Mouse (Mus musculus) MEL (cell line): Measurements from ENCODE around the gene Minos1. TPM values are rescaled to one million over a fixed set of nuclear protein-coding genes. Genes with fewer than 3 reads are reported as not detected.

ENCODE experiments used
- DNase-seq: peaks from one replicate; pipeline ENCODE4 v3.0.0; 2011; ENCODE audit warnings: low read depth, low spot score
- H3K27ac ChIP-seq: 2 replicates; pipeline ENCODE4 v1.5.1; 2012; ENCODE audit warnings: low read depth, mild to moderate bottlenecking, control low read depth, low read length, moderate library complexity; ENCODE audit not compliant: control insufficient read depth
- H3K27me3 ChIP-seq, 2 experiments: fragments of 150-350 bp in 1 of 2; sonication (generic) in 1 of 2; 2 replicates each; pipeline ENCODE4 v1.6.1; 2012; ENCODE audit warnings: low read length in 2 of 2, mild to moderate bottlenecking in 2 of 2, improper control_type of control experiment in 1 of 2, moderate library complexity in 1 of 2; ENCODE audit not compliant: insufficient read depth in 2 of 2, control insufficient read depth in 1 of 2
- H3K36me3 ChIP-seq, 2 experiments: 2 replicates each; pipeline ENCODE4 v1.6.1; 2012 to 2014; ENCODE audit warnings: low read length in 2 of 2, improper control_type of control experiment in 1 of 2, inconsistent platforms in 1 of 2, mild to moderate bottlenecking in 1 of 2; ENCODE audit not compliant: insufficient read depth in 2 of 2, control insufficient read depth in 1 of 2
- H3K4me1 ChIP-seq, 2 experiments: fragments of 150-350 bp in 1 of 2; sonication (generic) in 1 of 2; 2 replicates each; pipeline ENCODE4 v1.6.1; 2012; ENCODE audit warnings: low read length in 2 of 2, improper control_type of control experiment in 1 of 2, mild to moderate bottlenecking in 1 of 2; ENCODE audit not compliant: insufficient read depth in 2 of 2, control insufficient read depth in 1 of 2
- H3K4me3 ChIP-seq, 2 experiments: fragments of 150-350 bp in 1 of 2; sonication (generic) in 1 of 2; 2 replicates each; pipeline ENCODE4 v1.5.1; 2012; ENCODE audit warnings: low read depth in 2 of 2, low read length in 2 of 2, mild to moderate bottlenecking in 2 of 2, moderate library complexity in 2 of 2, control low read depth in 1 of 2, improper control_type of control experiment in 1 of 2; ENCODE audit not compliant: control insufficient read depth in 1 of 2, insufficient read depth in 1 of 2
- H3K79me2 ChIP-seq: 2 replicates; pipeline ENCODE4 v1.6.1; 2012; ENCODE audit warnings: mild to moderate bottlenecking, low read length, moderate library complexity; ENCODE audit not compliant: control insufficient read depth, poor library complexity, insufficient read depth
- H3K9ac ChIP-seq: 2 replicates; pipeline ENCODE4 v1.6.1; 2012; ENCODE audit warnings: low read depth, mild to moderate bottlenecking, control low read depth, low read length, moderate library complexity; ENCODE audit not compliant: control insufficient read depth, poor library complexity, severe bottlenecking
- H3K9me3 ChIP-seq: fragments of 150-350 bp; sonication (generic); replicated peaks from 2 replicates; pipeline ENCODE4 v1.6.1; 2012; ENCODE audit warnings: mild to moderate bottlenecking, low read length, improper control_type of control experiment, moderate library complexity; ENCODE audit not compliant: insufficient read depth
- BHLHE40 ChIP-seq: IDR thresholded peaks from 2 replicates; pipeline ENCODE4 v1.6.1; 2012; ENCODE audit warnings: low read depth, mild to moderate bottlenecking, inconsistent platforms, low read length, improper control_type of control experiment, borderline replicate concordance
- CHD2 ChIP-seq: IDR thresholded peaks from 2 replicates; pipeline ENCODE4 v1.6.1; 2011; ENCODE audit warnings: low read length, improper control_type of control experiment
- CTCF ChIP-seq, 3 experiments: IDR thresholded peaks in 2 of 3; conservative IDR thresholded peaks in 1 of 3; 2 replicates each; pipeline ENCODE4 v1.5.1; 2011 to 2012; ENCODE audit warnings: low read length in 3 of 3, low read depth in 2 of 3, mild to moderate bottlenecking in 2 of 3, improper control_type of control experiment in 1 of 3, inconsistent platforms in 1 of 3, mixed read lengths in 1 of 3, moderate library complexity in 1 of 3; ENCODE audit not compliant: control insufficient read depth in 1 of 3, insufficient read depth in 1 of 3, poor library complexity in 1 of 3, severe bottlenecking in 1 of 3
- EP300 ChIP-seq, 2 experiments: IDR thresholded peaks; 2 replicates each; pipeline ENCODE4 v1.6.1; 2011; ENCODE audit warnings: improper control_type of control experiment in 2 of 2, low read length in 2 of 2, low read depth in 1 of 2, mild to moderate bottlenecking in 1 of 2
- ETS1 ChIP-seq: IDR thresholded peaks from 2 replicates; pipeline ENCODE4 v1.6.1; 2012; ENCODE audit warnings: low read depth, mild to moderate bottlenecking, inconsistent platforms, low read length, improper control_type of control experiment, moderate library complexity
- GATA1 ChIP-seq: IDR thresholded peaks from 2 replicates; pipeline ENCODE4 v1.6.1; 2011; ENCODE audit warnings: low read depth, low read length, improper control_type of control experiment
- JUND ChIP-seq: IDR thresholded peaks from 2 replicates; pipeline ENCODE4 v1.6.1; 2011; ENCODE audit warnings: low read depth, mild to moderate bottlenecking, improper control_type of control experiment, low read length
- KAT2A ChIP-seq: conservative IDR thresholded peaks from 2 replicates; pipeline ENCODE4 v1.6.1; 2012; ENCODE audit warnings: low read depth, low read length, improper control_type of control experiment, inconsistent platforms
- MAZ ChIP-seq: IDR thresholded peaks from 2 replicates; pipeline ENCODE4 v1.6.1; 2012; ENCODE audit warnings: low read depth, mild to moderate bottlenecking, inconsistent platforms, low read length, improper control_type of control experiment
- MYC ChIP-seq: IDR thresholded peaks from 2 replicates; pipeline ENCODE4 v1.6.1; 2011; ENCODE audit warnings: low read depth, mild to moderate bottlenecking, low read length, improper control_type of control experiment, moderate library complexity
- NELFE ChIP-seq: IDR thresholded peaks from 2 replicates; pipeline ENCODE4 v1.6.1; 2011; ENCODE audit warnings: low read depth, low read length, improper control_type of control experiment
- RAD21 ChIP-seq: IDR thresholded peaks from 2 replicates; pipeline ENCODE4 v1.6.1; 2011; ENCODE audit warnings: mild to moderate bottlenecking, low read depth, low read length, improper control_type of control experiment
- SMC3 ChIP-seq: IDR thresholded peaks from 2 replicates; pipeline ENCODE4 v1.6.1; 2011; ENCODE audit warnings: low read depth, low read length, improper control_type of control experiment
- TAL1 ChIP-seq: IDR thresholded peaks from 2 replicates; pipeline ENCODE4 v1.6.1; 2012; ENCODE audit warnings: mild to moderate bottlenecking, inconsistent platforms, low read length, moderate library complexity, mixed read lengths
- TBP ChIP-seq: IDR thresholded peaks from 2 replicates; pipeline ENCODE4 v1.8.0; 2011; ENCODE audit warnings: low read depth, low read length, improper control_type of control experiment
- USF2 ChIP-seq, 2 experiments: IDR thresholded peaks; 2 replicates each; pipeline ENCODE4 v1.6.1; 2011 to 2012; ENCODE audit warnings: improper control_type of control experiment in 2 of 2, low read length in 2 of 2, borderline replicate concordance in 1 of 2, inconsistent platforms in 1 of 2, low read depth in 1 of 2, mild to moderate bottlenecking in 1 of 2; ENCODE audit not compliant: insufficient read depth in 1 of 2
- ZC3H11A ChIP-seq: IDR thresholded peaks from 2 replicates; pipeline ENCODE4 v1.6.1; 2012; ENCODE audit warnings: low read depth, mild to moderate bottlenecking, inconsistent platforms, low read length, improper control_type of control experiment
- ZMIZ1 ChIP-seq: IDR thresholded peaks from 2 replicates; pipeline ENCODE4 v1.6.1; 2012; ENCODE audit warnings: low read depth, mild to moderate bottlenecking, inconsistent platforms, low read length, improper control_type of control experiment, moderate library complexity
- polyA plus RNA-seq, 2 experiments: library from polyadenylated mRNA; stranded (reverse) in 1 of 2; unstranded in 1 of 2; fragments of >175 nt in 1 of 2; fragments of >200 nt in 1 of 2; gene quantifications; 2 replicates each; pipeline versions ENCODE4 v1.2.1 to v1.2.4; 2012; ENCODE audit warnings: low replicate concordance in 2 of 2, low read depth in 1 of 2; ENCODE audit not compliant: insufficient read length in 2 of 2, insufficient read depth in 1 of 2, missing spikeins in 1 of 2
- total RNA-seq: library from RNA; depleted of rRNA; stranded (reverse); fragments of 300-350 nt; gene quantifications from 2 replicates; pipeline ENCODE4 v1.2.3, GENCODE M21; 2012

Minos1 gene
- total and polyA plus RNA-seq, 3 experiments: 163 to 401 TPM; not detected in 1

DNA sequence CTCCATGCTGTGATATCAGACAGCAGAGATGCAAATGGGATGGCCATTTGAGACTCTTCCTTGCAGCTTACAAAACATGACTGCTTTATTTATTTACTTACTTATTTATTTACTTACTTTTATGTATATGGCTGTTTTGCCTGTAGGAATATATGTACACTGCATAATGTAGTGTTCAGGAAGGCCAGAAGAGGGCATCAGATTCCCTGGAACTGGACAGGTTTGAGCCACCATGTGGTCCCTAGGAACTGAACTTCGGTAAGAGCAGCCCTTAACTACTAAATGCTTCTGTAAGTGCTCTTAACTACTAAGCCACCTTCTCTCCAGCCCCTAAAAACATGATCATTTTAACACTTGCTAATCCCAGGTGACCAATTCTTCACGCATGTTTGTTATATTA, 52.6 kb downstream of the Minos1 start:
- no peaks in the 10 kb centered on the region for H3K79me2 ChIP-seq
- TF ChIP-seq GATA1: no peak
- TF ChIP-seq MYC: peak; percentile 88
- peak; percentile 43 for TF ChIP-seq ZC3H11A
- TF ChIP-seq RAD21: peak; percentile 60
- TF ChIP-seq CTCF (IDR thresholded peaks at IDR 0.05 in 2 of 3, conservative IDR thresholded peaks at IDR 0.05 in 1 of 3; ENCODE audit: control insufficient read depth in 1 of 3, insufficient read depth in 1 of 3, low read depth in 2 of 3, low read length in 3 of 3, poor library complexity in 1 of 3, severe bottlenecking in 1 of 3): peak; percentile 57 to 68 (median 60)
- no peak for TF ChIP-seq TBP
- peak; percentile 64 for TF ChIP-seq SMC3
- peak; percentile 74 for DNase-seq
- H3K9me3 ChIP-seq: no peaks in the 10 kb centered on the region
- peaks cover 0 to 1% of the 10 kb centered on the region in 2 experiments; a peak in 1 of 4 replicates for H3K27me3 ChIP-seq
- H3K4me3 ChIP-seq: no peak overlapping the region
- H3K27ac ChIP-seq: no peak overlapping the region
- no peak overlapping the region; the same call in 1 of the 2 replicates for H3K9ac ChIP-seq
- no peaks in the 10 kb centered on the region for H3K36me3 ChIP-seq
- H3K4me1 ChIP-seq: no peaks in the 10 kb centered on the region

DNA sequence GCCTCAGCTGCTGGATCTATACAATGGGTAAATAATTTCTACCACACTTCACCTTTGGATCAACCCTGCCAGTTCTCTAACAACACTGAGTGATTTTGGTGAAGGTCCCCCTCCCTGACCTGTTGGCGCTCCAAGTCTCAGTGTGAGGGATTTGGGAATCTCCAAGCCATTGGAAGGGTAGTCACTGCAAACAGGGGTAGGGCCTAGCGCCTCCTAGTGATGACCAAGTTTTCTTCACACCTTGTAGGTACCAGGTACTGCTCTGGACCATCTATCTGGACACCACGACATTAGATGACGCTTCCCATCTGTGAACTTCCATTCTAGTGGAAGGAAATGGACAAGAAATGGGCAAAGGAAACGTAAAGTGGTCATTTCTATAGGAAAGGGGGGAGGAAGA, 55.0 kb downstream of the Minos1 start:
- TF ChIP-seq SMC3: peak; percentile 19; the same call in 1 of the 2 replicates
- TF ChIP-seq ZMIZ1: no peak
- TF ChIP-seq EP300 (IDR thresholded peaks at IDR 0.05; ENCODE audit: low read depth in 1 of 2, low read length in 2 of 2): no peak
- TF ChIP-seq CTCF (IDR thresholded peaks at IDR 0.05 in 2 of 3, conservative IDR thresholded peaks at IDR 0.05 in 1 of 3; ENCODE audit: control insufficient read depth in 1 of 3, insufficient read depth in 1 of 3, low read depth in 2 of 3, low read length in 3 of 3, poor library complexity in 1 of 3, severe bottlenecking in 1 of 3): peak in 2 of 3 experiments; percentile 23 to 36; a peak in 3 of 6 replicates
- no peak for TF ChIP-seq BHLHE40
- TF ChIP-seq, all 39 proteins: peak for 2
- H3K36me3 ChIP-seq: no peaks in the 10 kb centered on the region
- no peak for DNase-seq
- no peaks in the 10 kb centered on the region for H3K9me3 ChIP-seq
- no peak overlapping the region for H3K27ac ChIP-seq
- no peaks in the 10 kb centered on the region for H3K4me1 ChIP-seq
- H3K9ac ChIP-seq: no peak overlapping the region
- H3K27me3 ChIP-seq: no peaks in the 10 kb centered on the region
- H3K79me2 ChIP-seq: no peaks in the 10 kb centered on the region
- no peak overlapping the region for H3K4me3 ChIP-seq

- Histone ChIP-seq H3K9me3 (no peaks in the 10 kb centered on the region), H3K79me2 (no peaks in the 10 kb centered on the region), H3K9ac (no peak within 1 kb of the TSS), H3K4me1 (no peaks in the 10 kb centered on the region), H3K4me3 (no peak within 1 kb of the TSS), H3K27ac (no peak within 1 kb of the TSS), H3K27me3 (no peaks in the 10 kb centered on the region), H3K36me3 (no peaks in the 10 kb centered on the region)
- no peak for DNase-seq
- TF ChIP-seq CHD2: no peak
- TF ChIP-seq TAL1: no peak
- no peak for TF ChIP-seq RAD21
- no peak for TF ChIP-seq KAT2A
- TF ChIP-seq MAZ: no peak
- TF ChIP-seq ZC3H11A: no peak
- TF ChIP-seq ETS1: no peak
- TF ChIP-seq USF2 (IDR thresholded peaks at IDR 0.05; ENCODE audit: borderline replicate concordance in 1 of 2, insufficient read depth in 1 of 2, low read depth in 1 of 2, low read length in 2 of 2): no peak
- no peak for TF ChIP-seq JUND
- no peak for TF ChIP-seq NELFE
Measured at GRCm38 (mm10) chr4:139075041-139075711, 55.7 kb downstream of the Minos1 start, which contains the start of gene Htr6. Htr6 (minus strand) TSS chr4:139075570.
